Mouse (Mus musculus): ENCODE measurements around the gene Idh3a. TPM values are rescaled to one million over a fixed set of nuclear protein-coding genes. Genes with fewer than 3 reads are reported as not detected.

Gene Idh3a
- total and polyA plus RNA-seq, 2 experiments: 16.3 to 26.1 TPM

DNA sequence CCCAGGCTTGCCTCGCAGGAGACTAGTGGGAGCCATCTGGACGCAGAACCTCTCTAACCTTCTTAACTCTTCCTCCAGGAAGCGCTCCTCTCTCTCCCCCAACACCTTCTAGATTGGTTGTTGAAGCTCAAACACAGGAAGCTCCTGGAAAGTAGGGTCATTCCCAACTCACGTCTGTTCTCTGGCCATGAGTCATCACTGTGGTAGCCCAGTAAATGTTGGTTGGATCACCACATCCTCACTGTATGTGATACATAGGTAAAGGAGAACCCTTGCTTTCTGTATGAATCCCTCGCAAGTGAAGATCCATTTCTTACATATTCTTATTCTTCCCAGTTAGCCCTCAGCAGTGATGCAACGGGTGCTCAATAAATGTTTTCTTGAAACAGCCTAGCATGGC lies 59.4 kb downstream of the Idh3a start:
- H3K36me3 ChIP-seq (ENCODE audit: control insufficient read depth, insufficient read depth, low read length): no peaks in the 10 kb centered on the region
- no peak overlapping the region for H3K4me3 ChIP-seq (ENCODE audit: insufficient read depth, low read depth, low read length)
- WGBS: 80% methylated on average over 6 of the region's 6 CpGs
- no peak for DNase-seq (ENCODE audit: extremely low read depth, low read depth, low spot score)
- H3K27me3 ChIP-seq (ENCODE audit: control insufficient read depth, insufficient read depth, low read length): no peaks in the 10 kb centered on the region
- H3K4me1 ChIP-seq (ENCODE audit: control insufficient read depth, insufficient read depth, low read length): no peaks in the 10 kb centered on the region
- H3K9ac ChIP-seq (ENCODE audit: low read depth, low read length): no peak overlapping the region
- H3K79me2 ChIP-seq (ENCODE audit: control insufficient read depth, insufficient read depth, low read length): no peaks in the 10 kb centered on the region
- H3K27ac ChIP-seq (replicated peaks; ENCODE audit: insufficient read depth, low read depth, low read length): no peak overlapping the region
- TF ChIP-seq POLR2A (IDR thresholded peaks at IDR 0.05; ENCODE audit: extremely low read depth, insufficient read depth, low read length): no peak
- no peak for TF ChIP-seq CTCF (IDR thresholded peaks at IDR 0.05; ENCODE audit: low read depth, low read length)

DNA sequence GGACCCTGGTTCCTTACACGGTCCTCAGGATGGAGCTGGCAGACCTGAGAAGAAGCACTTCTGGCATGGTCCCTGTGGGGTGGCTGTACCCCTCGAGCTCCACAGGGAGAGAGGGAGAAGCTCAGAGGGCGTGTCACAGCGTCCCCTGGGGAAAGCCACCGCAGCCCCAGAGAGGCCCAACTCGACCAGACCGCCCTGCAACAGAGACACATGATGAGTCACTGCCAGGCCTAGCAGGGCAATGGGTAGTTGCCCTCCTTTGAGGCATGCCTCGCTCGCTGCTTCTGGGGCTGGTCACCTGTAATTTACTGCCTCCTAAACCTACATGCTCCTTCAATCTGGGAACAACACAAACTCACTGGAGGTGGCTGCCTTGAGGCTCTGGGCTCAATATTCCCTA lies 60.1 kb downstream of the Idh3a start:
- no peak overlapping the region for H3K9ac ChIP-seq (ENCODE audit: low read depth, low read length)
- no peaks in the 10 kb centered on the region for H3K27me3 ChIP-seq (ENCODE audit: control insufficient read depth, insufficient read depth, low read length)
- no peak for DNase-seq (ENCODE audit: extremely low read depth, low read depth, low spot score)
- TF ChIP-seq CTCF (IDR thresholded peaks at IDR 0.05; ENCODE audit: low read depth, low read length) (no peak), POLR2A (IDR thresholded peaks at IDR 0.05; ENCODE audit: extremely low read depth, insufficient read depth, low read length) (no peak)
- H3K4me3 ChIP-seq (ENCODE audit: insufficient read depth, low read depth, low read length): no peak overlapping the region
- H3K79me2 ChIP-seq (ENCODE audit: control insufficient read depth, insufficient read depth, low read length): no peaks in the 10 kb centered on the region
- H3K36me3 ChIP-seq (ENCODE audit: control insufficient read depth, insufficient read depth, low read length): no peaks in the 10 kb centered on the region
- no peaks in the 10 kb centered on the region for H3K4me1 ChIP-seq (ENCODE audit: control insufficient read depth, insufficient read depth, low read length)
- H3K27ac ChIP-seq (replicated peaks; ENCODE audit: insufficient read depth, low read depth, low read length): no peak overlapping the region
- 80% methylated on average over 9 of the region's 9 CpGs for WGBS

DNA sequence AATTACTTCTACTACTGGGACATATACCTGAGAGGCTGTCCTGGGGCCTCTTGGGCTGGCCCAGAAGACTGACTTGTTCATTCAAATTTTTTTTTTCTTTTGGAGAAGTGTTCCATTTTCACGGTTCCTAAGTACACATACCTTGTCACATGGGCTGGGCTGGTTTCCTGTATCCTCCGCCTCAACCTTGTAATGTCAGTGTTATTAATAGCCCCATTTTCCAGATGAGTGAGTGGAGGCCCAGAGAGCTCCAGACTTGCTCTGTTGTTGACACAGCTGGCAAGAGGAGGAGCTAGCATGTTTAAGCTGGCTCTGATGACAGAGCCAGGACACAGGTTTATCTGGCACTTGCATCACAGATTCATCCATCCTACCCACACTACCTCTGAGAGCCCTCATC lies 61.3 kb downstream of the Idh3a start:
- WGBS: 65% methylated on average over 2 of the region's 2 CpGs
- TF ChIP-seq CTCF (IDR thresholded peaks at IDR 0.05; ENCODE audit: low read depth, low read length): no peak
- no peak for TF ChIP-seq POLR2A (IDR thresholded peaks at IDR 0.05; ENCODE audit: extremely low read depth, insufficient read depth, low read length)

DNA sequence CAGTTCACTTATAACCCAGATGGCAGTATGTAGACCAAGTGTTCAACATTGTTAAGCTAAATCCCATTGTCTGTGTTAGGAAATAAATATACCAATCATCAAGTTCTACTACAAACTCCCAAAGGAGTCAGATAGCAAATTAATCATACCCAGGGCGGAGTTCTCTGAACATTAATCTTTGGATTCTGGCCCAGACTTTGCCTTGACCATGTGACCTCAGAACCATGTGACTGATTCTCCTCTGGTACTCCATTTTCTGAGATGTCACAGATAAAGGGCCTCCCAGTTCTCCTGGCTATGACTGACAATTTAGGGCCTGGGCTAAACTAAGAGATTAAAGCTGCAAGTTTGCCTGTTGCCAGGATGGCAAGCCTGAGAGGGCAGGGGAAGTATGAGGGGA lies 63.2 kb downstream of the Idh3a start:
- Histone ChIP-seq H3K79me2 (ENCODE audit: control insufficient read depth, insufficient read depth, low read length) (no peaks in the 10 kb centered on the region), H3K4me1 (ENCODE audit: control insufficient read depth, insufficient read depth, low read length) (no peaks in the 10 kb centered on the region), H3K27ac (replicated peaks; ENCODE audit: insufficient read depth, low read depth, low read length) (no peak overlapping the region), H3K9ac (ENCODE audit: low read depth, low read length) (no peak overlapping the region), H3K36me3 (ENCODE audit: control insufficient read depth, insufficient read depth, low read length) (no peaks in the 10 kb centered on the region), H3K4me3 (ENCODE audit: insufficient read depth, low read depth, low read length) (no peak overlapping the region), H3K27me3 (ENCODE audit: control insufficient read depth, insufficient read depth, low read length) (no peaks in the 10 kb centered on the region)
- DNase-seq (ENCODE audit: extremely low read depth, low read depth, low spot score): peak; percentile 2
- no peak for TF ChIP-seq CTCF (IDR thresholded peaks at IDR 0.05; ENCODE audit: low read depth, low read length)
- TF ChIP-seq POLR2A (IDR thresholded peaks at IDR 0.05; ENCODE audit: extremely low read depth, insufficient read depth, low read length): no peak
- WGBS: 82% methylated on average over 1 of the region's 1 CpGs

More for the DNA sequence above, 61.3 kb downstream of the Idh3a start:
- no peaks in the 10 kb centered on the region for H3K36me3 ChIP-seq (ENCODE audit: control insufficient read depth, insufficient read depth, low read length)
- no peaks in the 10 kb centered on the region for H3K79me2 ChIP-seq (ENCODE audit: control insufficient read depth, insufficient read depth, low read length)
- DNase-seq (ENCODE audit: extremely low read depth, low read depth, low spot score): no peak
- H3K9ac ChIP-seq (ENCODE audit: low read depth, low read length): no peak overlapping the region
- H3K27ac ChIP-seq (replicated peaks; ENCODE audit: insufficient read depth, low read depth, low read length): no peak overlapping the region
- H3K27me3 ChIP-seq (ENCODE audit: control insufficient read depth, insufficient read depth, low read length): no peaks in the 10 kb centered on the region
- no peaks in the 10 kb centered on the region for H3K4me1 ChIP-seq (ENCODE audit: control insufficient read depth, insufficient read depth, low read length)
- H3K4me3 ChIP-seq (ENCODE audit: insufficient read depth, low read depth, low read length): no peak overlapping the region

DNA sequence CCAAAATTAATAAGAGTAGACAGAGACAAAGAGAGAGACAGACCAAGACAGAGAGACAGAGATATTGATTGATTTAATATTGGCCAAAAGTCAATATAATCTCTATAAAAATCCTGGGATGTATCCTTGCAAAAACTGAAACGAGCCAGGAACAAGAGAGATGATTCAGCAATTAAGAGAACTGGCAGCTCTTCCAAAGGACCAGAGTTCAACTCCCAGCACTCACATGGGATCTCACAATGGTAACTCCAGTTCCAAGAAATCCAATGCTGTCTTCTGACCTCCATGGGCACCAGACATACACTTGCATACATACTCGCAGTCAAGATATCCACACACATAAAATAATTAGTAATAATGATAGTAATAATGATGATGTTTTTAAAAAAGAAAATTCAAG lies 66.6 kb downstream of the Idh3a start:
- H3K4me1 ChIP-seq (ENCODE audit: control insufficient read depth, insufficient read depth, low read length): no peaks in the 10 kb centered on the region
- DNase-seq (ENCODE audit: extremely low read depth, low read depth, low spot score): peak; percentile 60
- H3K9ac ChIP-seq (ENCODE audit: low read depth, low read length): no peak overlapping the region
- WGBS: 26% methylated on average over 2 of the region's 2 CpGs
- no peaks in the 10 kb centered on the region for H3K79me2 ChIP-seq (ENCODE audit: control insufficient read depth, insufficient read depth, low read length)
- TF ChIP-seq CTCF (IDR thresholded peaks at IDR 0.05; ENCODE audit: low read depth, low read length): no peak
- no peak for TF ChIP-seq POLR2A (IDR thresholded peaks at IDR 0.05; ENCODE audit: extremely low read depth, insufficient read depth, low read length)
- H3K36me3 ChIP-seq (ENCODE audit: control insufficient read depth, insufficient read depth, low read length): no peaks in the 10 kb centered on the region
- no peak overlapping the region for H3K4me3 ChIP-seq (ENCODE audit: insufficient read depth, low read depth, low read length)
- no peaks in the 10 kb centered on the region for H3K27me3 ChIP-seq (ENCODE audit: control insufficient read depth, insufficient read depth, low read length)
- H3K27ac ChIP-seq (replicated peaks; ENCODE audit: insufficient read depth, low read depth, low read length): no peak overlapping the region

Other genes with a start within 250 kb of the Idh3a start
- gene Dmxl2, start 84.7 kb upstream of the Idh3a start, total RNA-seq (2014; rRNA removed): 12.3 and 20.7 TPM in 2 replicates
- gene Dmxl2, start 84.7 kb upstream of the Idh3a start, polyA plus RNA-seq (2012; rRNA removed): 2.9 and 3.6 TPM in 2 replicates
- gene Sh2d7, start 47.4 kb upstream of the Idh3a start, total RNA-seq (2014; rRNA removed): not detected in 2 replicates
- not detected in 2 replicates for gene Sh2d7, start 47.4 kb upstream of the Idh3a start, polyA plus RNA-seq (2012; rRNA removed)
- gene Cib2, start 26.1 kb upstream of the Idh3a start, total RNA-seq (2014; rRNA removed): 3.7 and 4.7 TPM in 2 replicates
- 4.1 and 5.8 TPM in 2 replicates for gene Cib2, start 26.1 kb upstream of the Idh3a start, polyA plus RNA-seq (2012; rRNA removed)
- under 0.01 and 0.60 TPM in 2 replicates for gene Acsbg1, start 75.5 kb downstream of the Idh3a start, total RNA-seq (2014; rRNA removed)
- 0.07 and 0.12 TPM in 2 replicates for gene Acsbg1, start 75.5 kb downstream of the Idh3a start, polyA plus RNA-seq (2012; rRNA removed)
- 2.7 and 3.5 TPM in 2 replicates for gene Dnaja4, start 112.5 kb downstream of the Idh3a start, total RNA-seq (2014; rRNA removed)
- gene Dnaja4, start 112.5 kb downstream of the Idh3a start, polyA plus RNA-seq (2012; rRNA removed): 1.3 and 2.2 TPM in 2 replicates
- 83.5 and 86.2 TPM in 2 replicates for gene Wdr61, start 148.2 kb downstream of the Idh3a start, total RNA-seq (2014; rRNA removed)
- 38.4 and 38.6 TPM in 2 replicates for gene Wdr61, start 148.2 kb downstream of the Idh3a start, polyA plus RNA-seq (2012; rRNA removed)
- not detected in 2 replicates for gene Crabp1, start 178.4 kb downstream of the Idh3a start, total RNA-seq (2014; rRNA removed)
- gene Crabp1, start 178.4 kb downstream of the Idh3a start, polyA plus RNA-seq (2012; rRNA removed): not detected in 2 replicates